Mouse (Mus musculus) kidney, postnatal 14 days (tissue): ENCODE results near the gene Pde4dip.

Experiments used
- DNase-seq: peaks from one replicate; pipeline ENCODE4 v3.0.0; 2022; ENCODE audit warnings: mixed read lengths

The Pde4dip gene

DNA sequence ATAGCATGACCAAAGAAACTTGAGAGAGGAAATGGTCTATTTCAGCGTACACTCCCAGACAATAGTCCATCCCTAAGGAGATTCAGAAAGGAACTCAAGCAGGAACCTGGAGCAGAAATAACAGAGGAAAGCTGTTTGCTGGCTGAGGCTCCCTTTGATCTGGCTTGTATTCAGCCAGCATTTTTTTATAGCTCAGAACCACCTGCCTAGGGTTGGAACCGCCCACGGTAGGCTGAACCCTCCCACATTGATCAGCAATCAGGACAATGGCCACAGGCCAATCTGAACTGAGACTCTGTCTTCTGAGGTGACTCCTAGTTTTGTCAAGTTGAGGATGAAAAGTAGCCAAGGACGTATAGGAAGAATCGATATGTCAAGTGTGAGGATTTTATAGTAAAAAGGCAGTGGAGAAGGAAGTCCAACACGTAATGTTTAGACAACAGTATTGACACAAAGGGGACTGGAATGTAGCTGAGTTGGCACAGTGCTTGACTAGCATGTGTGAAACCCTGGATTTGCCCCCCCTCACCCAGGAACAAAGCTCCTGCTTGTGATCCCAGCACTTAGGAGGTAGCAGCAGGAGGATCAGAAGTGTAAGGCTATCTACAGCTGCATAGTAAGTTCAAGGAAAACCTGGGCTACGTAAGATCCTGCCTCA is 44.2 kb downstream of the Pde4dip start:
- no peak for DNase-seq

DNA sequence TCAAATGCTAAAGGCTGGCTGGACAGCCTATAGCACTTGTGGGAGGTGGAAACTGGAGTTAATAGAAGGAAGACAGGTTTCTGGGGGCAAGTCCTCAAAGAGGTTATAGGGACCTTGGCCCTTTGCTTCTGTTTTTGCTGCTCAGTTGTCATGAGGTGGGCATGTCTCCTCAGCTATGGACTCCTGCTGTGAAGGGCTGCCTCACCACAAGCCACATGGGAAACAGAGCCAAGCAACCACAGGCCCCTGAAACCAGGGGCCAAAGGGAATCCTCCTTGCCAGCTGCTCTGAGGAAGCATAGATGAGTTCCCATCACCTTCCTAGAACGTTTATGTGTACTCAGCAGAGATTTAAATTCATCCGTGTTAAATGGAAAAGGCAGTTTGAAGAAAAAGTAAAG is 45.9 kb downstream of the Pde4dip start:
- DNase-seq: no peak

DNA sequence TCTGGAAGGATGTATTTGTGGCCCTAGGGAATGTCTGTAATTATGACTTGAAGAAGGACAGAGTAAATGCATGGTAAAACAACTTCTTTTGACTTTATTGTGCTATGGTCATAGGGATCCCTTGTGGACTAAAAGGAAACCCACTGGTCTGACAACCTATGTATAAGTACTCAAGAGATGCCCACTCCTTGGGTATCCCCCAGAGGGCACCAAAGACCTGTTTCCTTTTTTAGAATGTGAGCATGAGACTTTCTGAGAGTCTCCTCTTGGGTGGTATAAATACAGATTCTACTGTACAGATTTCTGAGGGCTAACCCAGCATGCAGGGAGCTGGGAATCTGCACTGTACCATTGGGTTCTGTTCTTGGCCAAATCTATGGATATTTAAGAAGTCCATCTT is 48.1 kb downstream of the Pde4dip start:
- DNase-seq: peak; percentile 14

DNA sequence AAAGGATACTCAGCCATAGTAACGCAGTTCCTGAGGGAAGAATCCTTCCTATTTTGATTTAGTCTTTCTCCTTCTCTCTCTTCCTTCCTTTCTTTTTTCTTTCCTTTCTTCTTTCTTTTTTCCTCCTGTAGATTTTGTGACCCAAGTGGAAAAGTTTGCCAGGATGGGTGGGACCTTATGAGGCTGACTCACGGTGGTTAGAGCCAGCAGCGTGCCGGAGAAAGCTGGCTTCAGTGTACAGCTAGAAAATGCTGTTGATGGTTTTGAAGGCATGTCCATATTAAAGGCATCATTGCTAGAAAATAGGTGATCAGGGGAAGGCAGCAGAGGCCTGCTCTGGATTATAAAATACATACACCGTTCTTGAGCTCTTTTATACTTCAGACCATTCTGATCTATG is 52.6 kb downstream of the Pde4dip start:
- DNase-seq: no peak

DNA sequence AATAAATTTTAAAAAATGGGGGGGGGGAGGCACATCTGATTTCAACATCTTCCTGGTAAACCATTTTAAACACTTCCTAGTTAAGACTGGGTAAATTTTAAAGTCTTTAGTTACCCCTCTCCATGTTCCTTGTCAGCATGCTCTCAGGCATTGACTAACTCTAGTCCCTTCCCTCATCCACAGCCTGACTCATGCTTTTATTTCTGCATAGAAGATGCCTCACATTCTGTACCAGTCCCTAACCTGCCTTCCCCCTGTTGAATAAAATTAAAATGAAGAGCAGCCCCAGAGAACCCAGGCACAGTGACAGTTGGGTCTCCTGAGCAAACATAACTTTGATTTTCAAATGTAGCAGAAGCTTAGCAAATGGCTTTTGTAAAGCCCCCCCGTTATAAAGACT is 53.9 kb downstream of the Pde4dip start:
- no peak for DNase-seq

DNA sequence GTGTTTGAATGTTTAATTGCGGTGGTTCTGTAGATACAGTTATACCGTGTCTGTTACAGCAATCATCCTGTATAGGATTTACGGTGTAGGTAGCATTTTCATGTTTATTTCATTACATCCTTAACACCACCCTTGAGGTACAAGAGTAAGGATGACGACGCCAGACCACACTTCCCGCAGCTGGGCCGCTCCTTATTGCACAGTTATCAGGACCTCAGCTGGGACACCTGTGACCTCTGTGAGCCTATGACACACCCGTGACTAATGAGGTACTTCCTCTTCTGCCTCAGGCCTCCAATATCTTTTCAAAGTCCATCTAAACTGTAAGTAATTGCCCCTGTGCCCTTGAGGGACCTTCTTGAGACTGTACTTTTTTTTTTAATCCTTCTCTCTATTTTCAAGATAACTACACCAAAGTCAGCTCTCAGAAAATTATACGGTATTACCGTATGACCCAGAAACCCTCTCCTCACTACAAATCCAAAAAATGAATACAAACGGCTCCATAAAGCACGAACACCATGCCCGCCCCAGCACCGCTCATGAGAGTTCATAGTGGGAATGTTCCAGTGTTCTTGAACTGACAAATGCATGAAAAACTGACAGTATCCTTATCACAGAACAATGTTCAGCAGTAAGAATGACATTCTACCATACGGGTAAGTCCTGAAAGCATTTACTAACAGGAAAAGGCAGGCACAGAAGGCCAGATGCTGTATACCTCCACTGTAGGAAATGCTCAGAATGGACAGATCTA is 56.8 kb downstream of the Pde4dip start:
- no peak for DNase-seq

DNA sequence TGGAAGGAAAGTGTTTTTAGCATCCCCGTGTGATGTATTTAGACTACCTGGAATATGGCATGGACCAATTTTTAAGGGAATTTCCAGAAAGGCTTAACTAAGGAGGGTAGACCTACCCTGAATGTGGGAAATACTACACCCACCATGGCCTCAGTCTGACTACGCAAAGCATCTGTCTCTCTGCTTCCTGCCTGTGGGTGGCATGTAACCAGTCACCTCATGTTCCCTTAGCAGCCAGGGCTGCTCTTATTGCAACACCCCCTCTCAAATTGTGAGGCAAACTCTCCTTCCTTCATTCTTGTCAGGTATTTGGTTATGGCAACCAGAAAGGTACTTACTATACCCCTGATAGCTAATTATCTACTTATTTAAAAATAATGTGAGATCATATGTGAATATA is 57.9 kb downstream of the Pde4dip start:
- DNase-seq: no peak

DNA sequence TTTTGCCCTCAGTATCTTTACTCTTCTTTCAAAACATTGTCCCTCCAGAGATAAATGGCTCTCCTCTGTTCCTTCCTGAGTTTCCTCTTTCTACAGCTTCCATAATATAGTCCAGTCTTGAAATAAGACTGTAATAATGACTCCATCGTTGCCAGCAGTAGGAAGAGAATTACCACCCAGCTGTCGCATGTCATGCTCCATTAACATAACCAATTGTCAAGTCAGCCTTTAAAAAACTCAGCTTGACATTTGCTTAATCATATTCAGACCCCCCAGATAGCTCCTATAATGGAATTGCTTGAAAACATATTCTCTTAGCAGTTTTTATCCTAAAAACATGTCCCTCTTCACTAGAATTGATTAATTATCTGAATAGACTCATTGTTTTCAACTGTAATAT is 58.4 kb downstream of the Pde4dip start:
- no peak for DNase-seq

DNA sequence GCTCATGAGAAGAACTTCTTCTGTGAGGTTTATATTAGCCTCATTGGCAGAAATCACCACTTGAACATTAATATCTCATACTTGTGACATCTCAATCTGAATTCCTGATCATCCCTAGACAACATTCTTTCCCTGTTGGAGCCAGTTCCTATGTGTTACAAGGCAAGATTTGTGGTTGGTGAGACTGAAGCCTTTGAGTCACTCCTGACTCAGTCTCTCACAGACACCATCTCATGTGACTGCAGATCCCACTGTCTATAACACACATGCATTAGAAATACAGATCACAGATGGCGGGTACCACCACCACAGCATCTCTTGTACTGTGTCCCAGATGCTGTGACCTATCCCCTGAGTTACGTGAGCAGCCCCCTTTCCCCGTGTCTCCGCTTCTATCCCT is 60.2 kb downstream of the Pde4dip start:
- DNase-seq: no peak

DNA sequence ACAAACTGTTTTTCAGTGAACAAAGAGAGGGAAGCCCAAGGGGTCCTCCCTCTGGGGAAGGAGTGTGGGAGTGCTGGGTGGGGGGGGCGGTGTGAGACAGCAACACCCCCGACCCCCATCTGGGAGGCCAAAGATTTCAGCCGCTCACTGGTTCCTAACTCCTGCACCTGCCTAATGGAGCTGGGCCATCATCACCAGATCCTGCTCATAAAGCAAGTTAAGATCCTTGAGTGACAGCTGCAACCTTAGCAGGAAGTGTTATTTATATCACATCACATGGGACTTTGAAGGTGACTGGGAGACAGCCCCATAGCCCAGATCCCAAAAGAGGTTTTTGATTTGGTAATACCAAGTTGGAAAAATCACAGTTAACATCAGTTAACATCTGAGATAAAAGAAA is 63.3 kb downstream of the Pde4dip start:
- no peak for DNase-seq

DNA sequence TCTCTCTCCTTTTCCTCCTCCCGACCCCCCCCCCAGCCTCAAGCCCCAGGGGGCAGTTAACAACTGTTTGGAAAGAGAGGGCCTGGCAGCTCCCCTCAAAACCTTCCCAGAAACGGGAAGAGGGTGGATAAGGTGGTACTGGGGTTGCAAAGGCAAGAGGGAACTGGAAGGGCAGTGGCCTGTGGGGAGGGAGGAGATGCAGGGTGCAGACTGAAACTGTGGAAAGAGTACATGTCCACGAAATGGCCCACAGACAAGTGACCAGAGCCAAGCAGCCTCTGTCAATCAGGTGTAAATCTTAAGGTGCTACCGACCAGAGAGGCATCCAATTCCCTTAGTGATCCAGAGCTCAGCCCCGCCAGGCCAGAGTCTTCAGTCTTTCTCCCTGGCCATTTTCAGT is 63.8 kb downstream of the Pde4dip start:
- DNase-seq: no peak

DNA sequence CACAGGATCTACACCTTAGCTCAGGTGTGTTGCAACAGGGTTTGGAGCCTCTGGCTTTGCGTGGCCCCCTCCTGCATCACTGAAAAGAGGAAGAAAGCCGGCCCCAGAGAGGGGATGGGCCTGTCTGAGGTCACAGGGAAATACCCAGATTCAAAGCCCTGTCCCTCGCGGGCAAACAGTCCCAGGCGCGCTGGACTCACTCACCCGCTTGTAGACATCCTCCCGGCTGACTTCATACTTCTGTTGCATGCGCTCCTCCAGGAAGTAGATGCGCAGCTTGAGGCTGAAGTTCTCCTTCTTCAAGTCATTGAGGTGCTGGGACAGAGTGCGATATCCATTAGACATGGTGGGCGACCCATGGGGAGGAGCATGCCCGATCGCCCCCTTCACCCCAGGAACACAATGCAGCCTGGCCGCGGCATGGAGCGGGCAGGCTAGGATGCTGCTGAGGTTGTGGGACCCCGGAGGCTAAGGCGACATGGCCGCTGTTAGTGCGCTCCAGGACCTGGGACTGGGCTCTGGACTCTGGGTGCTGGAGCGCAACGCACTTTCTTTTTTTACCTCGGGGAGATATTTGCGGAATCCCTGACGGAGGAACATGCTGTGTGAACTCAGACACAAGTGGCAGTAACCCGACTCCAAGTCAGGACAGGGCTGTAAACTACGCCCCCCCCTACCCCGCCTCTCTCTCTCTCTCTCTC is 64.3 kb downstream of the Pde4dip start:
- peak; percentile 41 for DNase-seq

DNA sequence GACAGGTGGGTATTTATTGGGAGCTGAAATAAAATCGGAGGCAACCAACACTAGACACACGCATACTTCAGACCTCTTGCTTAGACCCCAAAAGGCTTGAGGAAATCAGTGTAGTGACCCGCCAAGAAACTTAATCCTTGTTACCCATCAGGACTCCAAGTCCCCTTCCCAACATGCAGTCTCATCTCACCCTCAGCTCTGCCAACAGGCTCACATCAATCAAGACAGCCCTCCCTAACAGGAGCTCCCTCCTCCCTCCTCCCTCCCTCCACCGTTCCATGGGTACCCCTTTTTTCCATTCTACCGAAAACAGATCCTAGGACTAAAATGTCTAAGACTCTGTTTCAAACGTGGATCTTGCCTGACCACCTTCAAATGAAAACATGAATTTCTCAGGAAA is 65.1 kb downstream of the Pde4dip start:
- no peak for DNase-seq

DNA sequence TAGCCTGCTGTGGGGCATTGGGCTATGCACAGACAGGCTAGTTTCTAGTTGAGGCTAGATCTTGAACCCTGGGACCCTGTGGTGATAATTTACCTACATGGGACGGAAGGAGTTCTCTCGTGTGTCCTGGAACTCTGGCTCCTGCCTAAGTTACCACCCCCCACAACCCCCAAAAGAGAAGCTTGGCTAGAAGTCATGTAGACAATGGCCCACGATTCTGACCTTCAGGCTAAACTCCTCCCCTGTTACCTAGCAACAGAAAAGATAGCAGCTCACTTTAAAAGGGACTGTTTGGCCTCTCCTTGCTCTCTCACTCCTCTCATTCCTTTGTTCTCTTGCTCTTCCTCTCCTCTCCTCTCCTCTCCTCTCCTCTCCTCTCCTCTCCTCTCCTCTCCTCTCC is 69.5 kb downstream of the Pde4dip start:
- no peak for DNase-seq

DNA sequence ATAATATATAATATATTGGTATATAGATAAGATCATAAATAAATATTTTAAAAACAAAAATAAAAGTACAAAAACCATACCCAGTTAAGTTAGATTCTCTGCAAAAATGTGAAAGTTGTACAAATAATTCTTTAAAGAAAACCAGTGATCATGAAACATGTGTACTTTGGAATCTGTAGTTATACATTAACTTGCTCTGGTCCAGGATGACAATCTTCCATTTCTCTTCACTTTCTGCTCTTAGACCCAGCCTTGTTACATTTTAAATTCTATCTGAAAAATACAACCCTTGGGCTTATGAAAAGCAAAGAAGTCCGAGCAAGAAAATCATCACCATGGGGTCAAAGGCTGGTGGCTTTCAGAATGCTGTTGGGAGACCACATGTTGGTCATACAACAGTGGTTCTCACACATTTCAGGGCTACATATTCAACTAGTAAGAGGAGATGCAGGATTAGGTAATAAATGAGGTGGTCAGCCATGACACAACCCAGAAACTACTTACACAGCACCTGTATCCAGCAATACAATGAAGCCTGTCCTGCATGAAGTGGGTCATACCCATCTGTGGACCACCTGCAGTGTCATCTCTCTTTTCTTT is 70.0 kb downstream of the Pde4dip start:
- peak; percentile 53 for DNase-seq

DNA sequence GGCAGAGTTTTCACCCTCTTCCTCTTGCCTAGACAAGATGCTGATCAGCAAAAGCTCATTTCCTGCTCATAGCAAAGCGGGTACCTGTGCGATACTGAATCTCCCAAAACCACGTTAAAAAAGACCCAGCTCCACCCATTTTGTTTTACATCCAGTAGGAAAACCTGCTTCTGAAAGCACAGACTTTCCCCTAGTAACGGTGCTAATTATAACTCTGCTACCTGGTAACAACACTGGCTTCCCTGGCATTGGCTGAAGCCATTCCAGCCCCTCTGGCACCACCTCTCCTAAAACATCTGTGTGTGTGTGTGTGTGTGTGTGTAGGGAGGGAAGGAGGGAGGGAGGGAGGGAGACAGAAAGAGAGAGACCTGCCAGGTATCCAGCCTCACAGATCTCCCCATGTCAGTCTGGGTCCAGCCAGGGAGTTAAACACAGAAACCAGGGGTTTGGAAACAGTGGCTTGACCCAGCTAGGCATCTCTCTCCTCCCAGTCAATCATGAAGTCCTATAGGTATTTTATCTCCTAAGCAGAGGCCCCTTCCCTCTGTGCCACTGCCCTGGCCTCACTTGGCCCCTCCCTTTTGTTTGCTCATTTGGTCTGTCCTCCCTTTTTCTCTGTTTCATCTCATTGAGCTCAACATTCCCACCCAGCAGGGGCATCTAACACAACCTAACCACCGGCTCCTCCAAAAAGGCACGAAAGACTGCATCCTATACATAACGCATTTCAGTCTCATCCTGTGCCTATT is 76.7 kb downstream of the Pde4dip start:
- peak; percentile 27 for DNase-seq

DNA sequence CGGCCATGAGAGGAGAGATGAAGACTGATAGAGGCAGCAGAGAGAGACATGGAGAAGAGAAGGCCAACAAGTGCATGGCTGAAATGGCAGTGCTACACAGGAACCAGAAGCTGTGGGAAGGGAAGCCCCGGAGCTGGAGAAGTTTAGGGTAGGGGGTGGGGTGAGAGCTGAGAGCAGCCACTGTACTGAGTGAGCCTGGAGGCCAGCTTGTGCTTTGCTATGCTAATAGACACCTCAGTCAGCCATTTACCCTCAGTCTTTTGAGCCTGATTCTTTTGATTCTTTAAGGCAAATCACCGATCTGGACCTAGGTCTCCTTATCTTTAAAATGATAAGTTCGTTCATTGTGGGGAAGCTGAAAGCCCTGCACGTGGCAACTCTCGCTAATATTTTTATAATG is 77.3 kb downstream of the Pde4dip start:
- no peak for DNase-seq

DNA sequence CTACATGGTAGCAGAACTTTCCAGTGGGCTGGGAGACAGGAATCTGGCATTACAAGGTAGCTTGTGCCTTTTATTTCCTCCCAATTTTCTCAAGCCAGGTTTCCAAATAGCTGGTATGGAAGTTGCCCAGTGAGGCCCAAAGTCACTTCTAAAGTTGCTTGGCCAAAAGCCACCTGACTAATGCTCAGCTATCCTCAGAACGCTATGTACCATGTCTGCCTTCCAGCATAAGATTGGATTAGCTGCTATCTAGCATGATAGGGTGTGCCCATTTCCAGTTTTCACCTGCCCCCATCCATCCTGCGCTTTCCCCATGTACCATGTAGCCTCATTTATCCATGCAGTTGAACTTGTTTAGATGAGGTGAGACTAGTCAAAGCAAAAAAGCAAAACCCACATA is 78.2 kb downstream of the Pde4dip start:
- peak; percentile 27 for DNase-seq

DNA sequence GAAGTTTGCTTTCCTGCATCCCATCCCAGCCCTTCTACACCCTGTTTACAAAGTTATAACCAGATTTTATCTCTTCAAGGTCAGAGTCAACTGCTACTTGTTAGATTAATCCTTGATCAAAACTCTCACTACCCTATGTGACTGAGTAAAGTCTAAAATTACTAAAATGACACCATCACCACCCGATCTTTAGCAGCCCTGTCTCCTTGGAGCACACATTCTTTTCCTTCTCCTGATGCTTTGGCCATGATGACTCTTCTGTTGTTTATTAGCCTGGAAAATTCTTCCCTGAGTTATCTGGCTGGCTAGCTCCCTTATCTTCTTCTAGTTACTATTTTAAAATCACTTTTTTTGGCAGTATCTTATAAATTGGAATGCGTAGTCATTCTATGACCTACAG is 82.9 kb downstream of the Pde4dip start:
- no peak for DNase-seq

DNA sequence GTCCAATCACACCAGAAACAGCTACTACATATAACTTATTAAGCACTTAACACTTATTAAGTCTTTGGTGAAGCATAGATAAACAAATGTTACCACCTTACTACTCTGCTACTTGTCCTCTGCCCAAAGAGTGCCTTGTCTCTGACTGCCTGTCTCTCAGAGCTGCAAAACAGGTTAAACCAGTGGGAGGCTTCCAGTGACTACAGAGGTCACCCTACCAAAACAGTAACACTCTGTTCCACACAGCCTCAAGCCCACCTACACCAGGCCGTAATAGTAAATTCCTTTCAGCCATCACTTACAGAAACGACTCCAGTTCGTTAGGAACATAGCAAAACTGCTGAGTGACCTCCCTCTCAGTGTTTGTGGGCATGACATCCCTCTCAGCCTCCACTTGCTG is 84.8 kb downstream of the Pde4dip start:
- DNase-seq: peak; percentile 26

DNA sequence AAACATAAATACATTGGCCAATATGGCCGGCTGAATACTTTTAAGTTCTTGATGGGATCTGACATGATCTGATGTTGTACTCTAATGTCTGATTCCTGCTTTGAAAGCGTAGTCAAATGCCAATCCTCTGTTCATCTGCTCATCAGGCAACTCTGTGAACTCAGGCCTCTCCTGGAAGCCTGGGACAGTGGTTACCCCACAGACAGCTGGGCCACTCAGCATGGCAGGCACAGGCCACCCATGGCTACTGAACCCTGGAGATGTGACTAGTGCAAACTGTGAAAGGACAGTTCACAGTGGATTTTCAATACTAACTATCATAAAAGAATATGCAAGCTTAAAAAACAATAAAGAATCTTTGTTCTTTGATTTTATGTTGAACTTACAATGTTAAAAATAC is 85.6 kb downstream of the Pde4dip start:
- no peak for DNase-seq

DNA sequence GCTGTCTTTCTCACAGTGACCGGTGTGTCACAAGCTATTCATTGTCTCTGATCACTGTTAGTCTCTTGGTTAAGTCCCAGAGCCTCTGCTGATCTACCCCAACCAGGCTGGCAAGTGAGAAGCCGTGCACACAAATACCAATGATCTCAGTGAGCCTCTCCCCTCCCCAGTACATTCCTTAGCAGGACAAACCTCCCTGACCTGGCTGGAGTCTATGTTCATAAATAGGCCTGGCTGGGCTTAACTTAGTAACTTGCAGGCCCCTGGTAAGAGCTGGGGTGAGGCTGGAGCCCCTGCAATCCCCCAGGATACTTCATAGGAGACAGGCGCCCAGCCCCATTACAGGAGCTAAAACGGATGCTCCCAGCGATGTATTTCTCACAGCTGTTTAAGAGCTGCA is 86.2 kb downstream of the Pde4dip start:
- peak; percentile 20 for DNase-seq

DNA sequence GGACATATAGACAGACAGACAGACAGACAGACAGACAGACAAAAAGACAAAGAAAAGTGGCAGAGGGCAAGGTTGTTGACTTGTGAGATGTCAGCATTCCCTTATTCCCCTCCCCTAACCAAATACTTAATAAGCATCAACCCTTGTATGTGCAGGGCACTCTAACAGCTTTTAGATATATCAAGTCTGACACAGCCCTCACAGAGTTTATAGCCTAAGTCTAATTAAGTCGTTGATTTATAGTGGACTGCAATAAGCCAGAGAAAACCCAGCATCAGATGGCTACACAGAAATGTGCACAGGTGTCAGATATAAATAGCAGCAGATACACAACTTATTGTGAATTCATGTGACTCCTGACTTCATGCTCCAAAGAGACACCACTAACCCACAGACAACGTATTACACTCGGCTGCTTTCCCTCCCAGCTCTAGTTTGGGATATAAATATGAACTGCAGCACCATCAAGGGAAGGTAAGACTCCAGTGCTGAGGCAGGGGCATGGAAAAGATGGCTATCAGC is 87.3 kb downstream of the Pde4dip start:
- no peak for DNase-seq
